Mouse (Mus musculus) thymus, adult 2 months (tissue): ENCODE measurements at regions not wholly inside any gene's neighbourhood (a gene's known extent, or its start where the extent isn't known, plus 50 kb on each side); places are given as distances from the start of the nearest gene placed in this dataset.

ENCODE experiments used
- CTCF ChIP-seq: fragments of 200-500 bp; IDR thresholded peaks from 2 replicates; pipeline ENCODE4 v1.5.1; 2012; ENCODE audit warnings: mild to moderate bottlenecking, control low read depth, low read length, moderate library complexity, borderline replicate concordance; ENCODE audit not compliant: control insufficient read depth, poor library complexity, insufficient read depth; ENCODE audit errors: extremely low read depth
- POLR2A ChIP-seq: fragments of 200-500 bp; IDR thresholded peaks from 2 replicates; pipeline ENCODE4 v1.6.1; 2012; ENCODE audit warnings: mild to moderate bottlenecking, low read length, control low read depth, moderate library complexity; ENCODE audit not compliant: control insufficient read depth, poor library complexity, insufficient read depth; ENCODE audit errors: extremely low read depth

DNA sequence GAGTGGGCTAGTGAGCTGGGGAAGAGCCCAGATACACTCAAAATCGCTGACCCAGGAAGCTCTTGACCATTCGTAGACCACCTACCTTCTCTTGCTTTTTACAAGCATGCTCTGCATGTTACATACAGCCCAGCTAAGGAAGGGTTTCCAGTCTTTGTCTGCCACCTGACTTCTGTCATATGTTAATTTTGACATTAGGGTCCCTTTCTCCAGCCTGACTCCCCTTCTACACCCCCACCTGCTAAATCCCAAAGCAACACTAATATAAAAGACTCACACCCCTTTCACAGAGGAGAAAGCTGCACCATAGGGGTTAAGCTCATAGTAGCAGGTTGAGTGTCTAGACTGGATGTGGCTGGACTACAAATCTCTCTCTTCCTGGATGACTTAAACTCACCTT lies 248.8 kb downstream of the Pdcd6ip start:
- TF ChIP-seq CTCF (no peak), POLR2A (no peak)
